Mouse (Mus musculus): ENCODE measurements around the gene Tmem259.

Tmem259 gene

DNA sequence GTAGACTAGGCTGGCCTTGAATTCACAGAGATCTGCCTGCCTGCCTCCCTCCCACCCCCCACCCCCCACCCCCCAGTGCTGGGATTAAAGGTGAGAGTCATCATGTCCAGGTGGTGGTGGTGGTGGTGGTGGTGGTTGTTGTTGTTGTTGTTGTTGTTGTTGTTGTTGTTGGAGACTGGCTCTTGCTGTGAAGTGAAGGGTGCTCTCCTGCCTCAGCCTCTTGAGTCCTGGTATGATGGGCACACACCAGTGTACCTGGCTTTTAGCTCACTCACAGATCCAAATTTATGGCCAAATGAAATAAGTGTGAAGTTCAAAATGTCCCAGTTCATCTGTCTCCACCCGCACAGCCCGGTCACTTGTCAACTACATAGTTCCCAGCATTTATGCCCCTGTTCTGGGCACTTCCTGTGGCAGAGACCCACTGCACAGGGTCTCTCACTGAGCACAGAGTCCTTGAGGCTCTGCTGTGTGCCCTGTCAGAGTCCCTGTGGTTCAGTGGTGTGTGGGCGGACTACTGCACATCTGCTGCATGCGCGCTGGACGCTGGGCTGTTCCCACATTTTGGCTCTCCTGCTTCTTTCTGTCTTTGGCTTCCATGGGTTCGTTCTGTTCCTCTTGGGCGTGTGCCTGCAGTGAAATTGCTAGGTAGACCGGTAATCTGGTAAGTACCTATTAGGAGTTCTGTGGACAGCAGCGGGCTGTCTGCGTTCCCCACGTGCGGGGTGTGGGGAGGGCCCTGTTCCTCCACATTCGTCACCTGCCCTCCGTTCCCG lies 49.1 kb downstream of the Tmem259 start:
- DNase-seq (ENCODE audit: low read depth), result no peak

DNA sequence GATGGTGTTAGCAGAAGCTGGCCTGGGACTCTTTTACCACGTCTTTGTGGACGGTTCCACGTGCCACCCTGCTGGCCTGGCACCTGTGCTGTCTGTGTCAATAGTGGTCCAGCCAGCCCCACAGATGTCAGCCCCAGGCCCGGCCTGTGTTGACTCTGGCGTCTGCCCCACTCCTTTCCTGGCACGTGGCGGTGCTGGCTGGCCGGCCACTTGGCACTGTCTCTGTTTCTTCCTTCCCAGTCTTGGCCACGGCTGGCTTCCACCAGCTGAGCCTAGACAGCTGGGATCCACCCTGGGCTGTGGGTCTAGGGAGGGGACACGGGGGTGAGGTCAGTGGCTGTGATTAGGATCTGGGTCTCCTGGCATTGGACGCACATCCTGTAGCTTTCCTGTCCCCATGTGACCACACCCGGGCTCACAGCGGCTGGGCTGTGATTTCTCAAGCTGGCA lies 49.8 kb downstream of the Tmem259 start:
- DNase-seq (ENCODE audit: low read depth), result peak; percentile 89

DNA sequence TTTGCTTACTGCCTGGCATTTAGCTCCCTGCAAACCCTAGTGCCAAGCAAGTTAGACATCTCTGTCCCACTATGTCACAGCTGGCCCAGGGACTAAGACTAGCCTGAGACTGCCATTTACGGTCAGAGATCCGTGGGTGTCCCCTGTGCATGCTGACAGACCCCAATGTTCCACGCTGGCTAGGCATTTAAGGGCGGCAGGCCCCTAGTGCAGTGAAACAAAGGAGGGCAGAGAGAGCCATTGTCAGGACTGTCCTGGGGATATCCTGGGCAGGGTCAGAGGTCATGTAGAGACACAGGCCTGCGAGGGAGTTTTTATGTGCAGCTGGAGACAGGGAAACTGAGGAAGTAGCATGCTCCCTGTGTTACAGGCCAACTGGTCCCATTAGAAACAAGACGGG lies 50.3 kb downstream of the Tmem259 start:
- no peak for DNase-seq (ENCODE audit: low read depth)

DNA sequence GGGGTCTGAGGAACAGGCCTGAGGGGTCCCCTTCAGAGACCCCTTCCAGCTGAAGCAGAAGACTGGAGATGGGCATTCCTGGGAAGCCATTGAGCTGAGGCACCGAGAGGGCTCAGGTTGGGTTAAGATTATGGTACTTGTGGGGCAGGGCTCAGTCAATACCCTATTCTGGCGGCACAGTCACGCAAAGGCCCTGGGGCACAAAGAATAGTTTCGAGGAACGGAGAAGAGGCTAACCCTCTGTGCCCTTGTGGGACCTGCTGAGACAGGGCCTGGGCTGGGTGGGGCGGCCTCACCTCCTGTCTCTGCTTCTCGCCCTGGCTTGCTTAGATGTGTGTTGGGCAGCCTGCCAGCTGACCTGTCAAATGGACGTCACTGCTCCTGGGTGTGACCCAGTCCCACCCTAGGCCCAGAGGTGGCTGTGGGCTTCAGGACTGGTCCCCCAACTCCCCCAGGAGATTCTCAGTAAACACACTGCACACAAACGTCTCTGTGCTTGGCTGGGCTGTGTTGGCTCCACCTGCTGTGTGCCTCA lies 50.9 kb downstream of the Tmem259 start:
- no peak for DNase-seq (ENCODE audit: low read depth)

DNA sequence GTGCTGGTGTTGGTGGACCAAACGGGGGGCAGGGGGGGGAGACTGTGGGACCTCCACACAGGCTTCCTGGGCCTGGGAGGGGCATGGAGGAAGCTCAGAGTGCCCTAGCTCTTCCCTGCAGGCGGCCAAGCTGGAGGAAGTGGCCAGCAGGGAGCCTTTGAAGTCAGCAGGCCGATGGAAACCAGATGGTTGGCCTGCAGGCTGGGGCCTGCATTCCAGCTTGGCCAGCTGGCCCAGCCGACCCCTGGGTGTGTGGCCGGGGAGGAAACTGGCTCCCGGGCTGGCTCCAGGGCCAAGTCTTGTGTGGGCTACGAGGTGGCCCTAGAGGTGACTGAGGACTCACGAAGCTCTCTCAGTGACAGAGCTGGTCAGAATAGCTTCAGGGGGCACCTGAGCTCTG lies 51.4 kb downstream of the Tmem259 start:
- peak; percentile 59 for DNase-seq (ENCODE audit: low read depth)

DNA sequence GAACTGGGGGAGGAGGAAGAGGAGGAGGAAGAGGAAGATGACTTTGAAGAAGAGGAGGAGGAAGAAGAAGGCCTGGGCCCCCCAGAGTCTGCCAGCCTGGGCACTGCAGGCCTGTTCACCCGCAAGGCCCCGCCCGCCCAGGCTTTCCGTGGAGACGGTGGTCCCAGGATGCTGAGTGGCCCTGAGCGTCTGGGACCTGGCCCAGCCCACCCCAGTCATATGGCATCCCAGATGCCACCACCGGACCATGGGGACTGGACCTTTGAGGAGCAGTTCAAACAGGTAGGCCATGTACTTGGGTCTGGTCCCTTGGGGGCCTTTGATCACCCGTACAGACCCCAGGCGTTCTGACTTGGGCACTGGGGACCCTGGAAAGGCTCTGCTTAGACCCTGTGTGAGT lies 52.3 kb downstream of the Tmem259 start:
- DNase-seq (ENCODE audit: low read depth), result no peak

DNA sequence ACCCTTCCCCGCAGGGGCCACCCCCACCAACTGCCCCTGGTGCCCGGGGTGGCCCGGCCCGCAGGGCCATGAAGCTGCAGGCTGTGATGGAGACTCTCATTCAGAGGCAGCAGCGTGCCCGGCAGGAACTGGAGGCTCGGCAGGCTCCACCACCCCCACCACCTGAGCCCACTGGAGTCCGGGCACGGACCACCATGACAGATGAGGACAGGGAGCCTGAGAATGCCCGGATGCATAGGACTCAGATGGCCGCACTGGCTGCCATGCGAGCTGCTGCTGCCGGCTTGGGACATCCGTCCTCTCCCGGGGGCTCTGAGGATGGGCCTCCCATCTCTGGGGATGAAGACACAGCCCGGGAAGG lies 53.3 kb downstream of the Tmem259 start:
- no peak for DNase-seq (ENCODE audit: low read depth)

DNA sequence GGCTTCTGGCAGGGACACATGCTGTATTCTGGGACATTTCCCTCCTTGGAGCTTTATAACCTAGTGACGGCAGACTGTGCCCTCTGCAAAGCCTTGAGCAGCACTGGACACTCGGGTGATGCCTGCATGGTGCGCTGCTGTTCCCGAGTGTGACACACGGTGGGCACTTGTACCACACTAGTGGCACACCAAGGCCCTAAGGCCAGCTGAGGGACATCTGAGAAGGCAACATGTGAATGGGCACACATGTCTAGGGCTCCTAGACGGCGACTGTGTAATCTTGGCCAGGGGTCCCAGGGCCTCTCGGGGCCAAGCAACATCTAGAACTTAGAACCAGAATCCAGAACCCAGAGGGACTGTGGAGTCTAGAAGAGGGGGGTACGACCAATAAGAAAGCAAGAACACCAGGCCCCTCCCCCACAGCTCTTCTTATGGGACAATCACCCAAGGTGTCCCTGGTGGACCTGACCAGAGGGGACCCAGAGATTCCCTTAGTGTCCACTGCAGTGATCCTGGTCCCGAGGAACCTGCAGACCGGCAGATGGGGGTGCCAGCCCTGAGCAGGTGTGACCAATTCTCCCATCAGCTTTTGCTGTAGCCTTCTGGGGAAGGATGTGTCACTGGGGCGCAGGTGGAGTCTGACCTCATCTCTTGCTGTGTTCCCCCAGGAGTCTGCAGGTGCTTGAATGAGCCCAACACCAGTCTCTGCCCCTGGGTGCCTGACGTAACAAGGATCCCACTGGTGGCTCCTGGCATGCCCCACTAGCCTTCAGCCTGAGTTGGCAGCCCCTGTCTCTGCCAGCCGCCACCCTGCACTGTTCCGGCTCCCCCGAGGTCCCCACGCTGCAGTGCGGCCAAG lies 53.9 kb downstream of the Tmem259 start:
- DNase-seq (ENCODE audit: low read depth), result no peak

DNA sequence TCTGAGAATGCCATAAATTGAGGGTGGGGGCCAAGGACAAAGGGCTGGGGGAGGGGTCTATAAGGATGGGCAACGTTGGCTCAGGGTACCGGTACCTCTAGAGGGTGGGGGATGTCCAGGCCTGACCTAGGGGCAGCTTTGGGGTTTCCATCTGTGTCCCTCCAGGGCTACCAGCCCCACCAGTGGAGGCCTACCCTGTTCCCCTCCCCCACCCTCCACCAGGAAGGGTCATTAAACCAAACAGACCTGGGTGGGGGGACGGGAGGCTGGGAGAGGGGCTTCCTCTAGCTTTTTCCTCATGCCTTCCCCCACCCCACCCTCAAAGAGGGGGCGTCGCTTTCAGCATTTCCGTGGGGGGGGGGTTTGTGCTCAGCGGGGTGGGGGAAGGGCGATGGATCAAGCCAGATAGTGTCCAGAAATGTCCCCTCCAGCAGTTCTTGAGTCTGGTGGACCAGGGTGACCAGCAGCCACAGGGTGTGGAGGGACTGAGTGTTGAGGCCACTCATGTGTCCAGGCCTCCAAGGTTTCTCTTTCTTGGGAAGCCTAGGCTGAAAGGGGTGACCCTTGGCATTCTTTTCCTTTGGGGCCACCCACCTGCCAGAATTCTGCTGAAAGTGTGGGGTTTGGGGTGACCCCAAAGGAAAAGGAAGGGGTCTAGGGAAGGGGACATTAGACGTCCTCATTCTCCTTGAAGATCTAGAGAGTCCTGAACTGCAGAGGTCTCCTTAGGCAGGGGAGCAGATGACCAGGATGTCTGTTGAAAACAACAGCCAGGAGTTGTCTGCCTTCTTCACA lies 55.0 kb downstream of the Tmem259 start:
- no peak for DNase-seq (ENCODE audit: low read depth)

DNA sequence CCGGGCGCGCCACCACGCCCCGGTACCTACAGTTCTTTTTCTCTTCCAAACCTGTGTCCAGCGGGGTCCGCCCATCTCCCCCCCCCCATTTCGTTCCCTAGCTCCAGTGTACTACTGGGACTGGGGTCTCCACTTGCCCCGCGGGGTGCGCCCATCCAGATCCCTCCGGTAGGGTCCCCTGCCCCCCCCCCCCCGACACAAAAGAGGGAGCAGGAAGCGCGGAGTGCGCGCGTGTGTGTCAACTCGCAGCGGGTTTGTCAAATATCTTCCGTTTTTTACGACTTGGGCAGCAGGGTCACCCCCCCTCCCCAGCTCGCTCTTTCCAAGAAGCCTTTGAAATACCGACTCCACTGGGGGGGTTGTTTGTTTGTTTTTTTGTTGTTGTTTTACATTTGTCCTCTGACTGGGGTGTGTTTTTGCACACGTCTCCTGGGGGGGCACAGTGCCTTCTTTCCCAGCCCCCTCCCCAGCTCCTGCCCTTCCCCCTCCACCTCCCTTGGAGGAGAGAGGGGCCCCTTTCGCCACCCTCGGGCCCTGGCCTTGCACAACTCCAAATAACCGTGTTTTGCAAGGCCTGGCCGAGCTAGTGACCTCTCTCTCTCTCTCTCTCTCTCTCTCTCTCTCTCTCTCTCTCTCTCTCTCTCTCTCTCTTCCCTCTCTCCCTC lies 56.0 kb downstream of the Tmem259 start:
- no peak for DNase-seq (ENCODE audit: low read depth)

DNA sequence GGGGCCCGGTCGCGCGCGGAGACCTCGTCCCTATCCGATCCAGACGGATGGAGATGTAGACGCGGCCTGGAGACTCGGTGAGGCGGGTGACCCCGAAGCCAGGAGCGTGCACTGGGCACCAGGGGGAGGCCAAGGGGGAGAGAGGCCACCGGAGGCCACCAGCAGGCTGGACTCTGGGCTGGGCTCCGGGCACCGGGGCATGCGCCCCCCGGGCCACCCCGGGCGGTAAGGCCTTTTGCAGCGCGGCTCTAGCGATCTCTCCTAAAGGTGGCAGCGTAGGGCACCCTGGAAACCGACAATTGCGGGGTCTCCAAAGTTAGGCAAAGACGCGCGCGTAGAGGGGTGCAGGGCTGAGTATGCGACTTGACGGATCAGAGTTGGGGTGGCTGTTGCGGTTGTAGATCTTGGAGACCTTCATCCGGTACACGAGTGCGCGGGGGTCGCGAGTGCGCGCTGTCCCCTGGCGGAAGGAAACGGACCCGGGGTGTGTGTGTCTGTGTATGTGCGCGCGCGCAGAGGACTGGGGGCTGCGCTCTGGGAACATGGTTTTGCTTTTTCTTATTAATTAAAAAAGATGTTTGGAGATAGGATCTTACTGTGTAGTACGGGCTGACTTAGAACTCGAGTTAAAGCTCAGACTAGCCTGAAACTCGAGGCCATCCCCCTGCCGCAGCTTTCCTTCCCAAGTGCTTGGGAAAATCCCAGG lies 56.7 kb downstream of the Tmem259 start:
- DNase-seq (ENCODE audit: low read depth), result no peak

DNA sequence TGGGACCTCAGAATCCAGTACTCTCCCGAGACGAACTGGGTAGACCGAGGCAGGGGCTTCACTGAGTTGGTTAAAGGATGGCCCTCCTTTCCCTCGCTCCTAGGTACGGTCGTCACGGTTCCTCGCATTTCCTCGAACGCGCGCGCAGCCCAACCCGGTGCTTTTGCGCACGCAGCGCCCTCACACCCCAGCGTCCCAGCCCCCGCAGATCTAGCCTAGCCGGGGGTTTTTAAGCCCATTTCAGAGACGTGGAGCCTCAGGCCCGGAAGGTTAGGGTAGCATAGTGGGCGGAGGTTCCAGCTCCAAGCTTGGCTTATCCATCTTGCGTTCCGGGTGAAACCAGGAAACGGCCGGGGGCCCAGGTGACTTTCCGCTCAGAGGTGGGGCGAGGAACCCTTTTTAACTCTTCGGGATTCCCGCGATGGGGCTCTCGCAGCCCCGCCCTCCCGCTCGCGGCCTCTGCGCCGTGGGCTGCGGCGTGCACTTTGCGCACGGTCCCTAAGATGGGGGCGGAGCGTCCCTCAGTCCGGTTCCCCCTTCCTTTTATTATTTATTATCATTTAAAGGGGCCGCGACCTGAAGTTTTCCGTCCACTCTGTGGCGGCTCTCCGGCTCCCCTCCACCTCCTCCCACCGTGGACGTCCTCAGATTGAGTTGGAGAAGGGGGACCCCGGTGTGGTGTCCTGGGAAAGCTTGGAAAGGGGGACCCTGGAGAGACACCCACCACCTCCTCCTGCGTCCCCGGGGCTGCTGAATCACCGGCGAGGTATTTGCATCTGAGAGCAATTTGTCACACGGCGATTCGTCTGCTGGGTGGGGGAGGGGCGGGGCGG lies 57.4 kb downstream of the Tmem259 start, which contains the start of gene Arid3a:
TSS of gene Arid3a (plus strand) at position 553 of the 833 bp plus-strand sequence.
- DNase-seq (ENCODE audit: low read depth), result peak; percentile 71

DNA sequence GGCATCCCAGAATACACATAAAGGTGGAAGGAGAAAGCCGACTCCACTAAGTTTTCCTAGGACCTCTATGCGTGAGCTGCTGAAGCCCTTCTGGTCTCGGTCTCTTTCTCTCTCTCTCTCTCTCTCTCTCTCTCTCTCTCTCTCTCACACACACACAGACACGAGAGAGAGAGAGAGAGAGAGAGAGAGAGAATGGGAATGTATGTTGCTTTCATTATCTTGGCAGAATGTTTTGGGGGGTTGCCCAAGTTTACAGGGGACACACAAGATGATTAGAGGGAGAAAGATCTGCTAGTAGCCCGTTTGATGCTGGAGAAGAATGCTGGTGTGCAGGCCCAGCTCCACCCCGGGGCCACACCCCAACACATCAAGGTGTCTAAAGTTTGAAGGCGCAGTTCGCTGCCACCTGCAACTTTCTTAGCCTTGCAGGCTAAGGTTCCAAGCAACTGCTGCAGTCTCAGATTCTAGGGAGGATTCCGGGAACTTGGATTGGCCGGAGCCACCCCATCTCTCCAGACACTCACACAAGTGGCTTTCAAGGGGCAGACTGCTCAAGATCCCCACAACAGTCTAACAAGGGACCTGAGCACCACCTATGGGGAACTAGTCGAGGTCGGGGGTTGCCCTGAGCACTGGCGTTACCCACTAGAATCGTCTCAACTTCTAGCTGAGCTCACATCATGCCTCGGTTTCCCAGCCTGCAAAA lies 58.2 kb downstream of the Tmem259 start:
- no peak for DNase-seq (ENCODE audit: low read depth)

DNA sequence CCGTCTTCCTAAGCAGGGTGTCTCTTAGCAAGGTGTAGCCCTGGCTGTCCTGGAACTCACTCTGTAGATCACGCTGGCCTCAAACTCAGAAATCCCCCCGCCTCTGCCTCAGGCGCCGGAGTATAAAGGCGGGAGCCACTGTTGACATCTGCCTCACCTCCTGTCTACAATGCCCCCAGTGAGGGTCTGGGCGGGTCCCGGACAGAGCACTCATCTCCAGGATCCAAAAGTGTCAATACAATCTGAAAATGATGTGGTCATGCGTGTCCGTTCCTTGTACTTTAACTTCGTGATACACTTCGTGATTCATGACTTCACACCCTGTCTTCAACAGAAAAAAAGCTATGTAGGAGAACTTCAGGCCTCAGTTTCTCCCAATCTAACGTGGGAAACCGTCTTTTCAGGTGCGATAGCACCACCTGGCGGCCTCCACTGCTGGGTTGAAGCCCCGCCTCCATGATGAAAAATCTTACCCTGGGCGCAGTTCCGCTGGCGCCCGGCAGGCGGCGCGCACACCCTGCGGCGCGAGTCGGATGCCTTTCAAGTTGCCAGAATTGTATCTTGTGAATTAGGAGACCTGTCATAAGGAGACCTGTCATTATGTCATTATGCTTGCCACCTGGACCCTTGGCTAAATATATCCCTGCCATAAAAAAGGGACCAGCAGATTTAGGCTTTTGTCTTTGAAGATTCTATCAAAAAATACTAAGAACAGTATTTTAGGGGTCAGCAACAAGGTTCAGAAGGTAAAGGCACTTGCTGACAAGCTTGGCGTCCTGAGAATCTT lies 58.9 kb downstream of the Tmem259 start:
- peak; percentile 58 for DNase-seq (ENCODE audit: low read depth)
